Mouse (Mus musculus) intestine, embryonic 14.5 days (tissue): ENCODE data around the gene Fancc. TPM values are rescaled to one million over a fixed set of nuclear protein-coding genes. Genes with fewer than 3 reads are reported as not detected.

Experiments
- ATAC-seq: fragments of 200-750 bp; cut with Nextera tagmentation; replicated peaks from 2 replicates; pipeline ENCODE4 v1.8.0; 2017; ENCODE audit warnings: low read depth, moderate number of reproducible peaks, moderate TSS enrichment, moderate library complexity; ENCODE audit not compliant: low FRiP score, low TSS enrichment
- DNase-seq: peaks from one replicate; pipeline ENCODE4 v3.0.0-alpha.2; 2018; ENCODE audit warnings: low spot score
- H3K27ac ChIP-seq: fragments of 300-500 bp; sonication (generic); 2 replicates; pipeline ENCODE4 v1.5.1; 2014; ENCODE audit warnings: low read depth, mild to moderate bottlenecking, control low read depth
- H3K27me3 ChIP-seq: fragments of 300-500 bp; sonication (generic); replicated peaks from 2 replicates; pipeline ENCODE4 v1.6.1; 2014; ENCODE audit warnings: low read length, control low read depth; ENCODE audit not compliant: control insufficient read depth, insufficient read depth
- H3K36me3 ChIP-seq: fragments of 300-500 bp; sonication (generic); 2 replicates; pipeline ENCODE4 v1.6.1; 2014; ENCODE audit warnings: low read length, control low read depth; ENCODE audit not compliant: control insufficient read depth, insufficient read depth
- H3K4me1 ChIP-seq: fragments of 300-500 bp; sonication (generic); replicated peaks from 2 replicates; pipeline ENCODE4 v1.6.1; 2014; ENCODE audit warnings: low read length, control low read depth, mixed read lengths; ENCODE audit not compliant: control insufficient read depth, insufficient read depth
- H3K4me2 ChIP-seq: fragments of 300-500 bp; sonication (generic); 2 replicates; pipeline ENCODE4 v1.6.1; 2014; ENCODE audit warnings: low read length
- H3K4me3 ChIP-seq: fragments of 300-500 bp; sonication (generic); 2 replicates; pipeline ENCODE4 v1.5.1; 2014; ENCODE audit warnings: low read depth, low read length, control low read depth, mixed read lengths
- H3K9ac ChIP-seq: fragments of 300-500 bp; sonication (generic); 2 replicates; pipeline ENCODE4 v1.6.1; 2014; ENCODE audit warnings: mild to moderate bottlenecking, low read length
- H3K9me3 ChIP-seq: fragments of 300-500 bp; sonication (generic); 2 replicates; pipeline ENCODE4 v1.6.1; 2016; ENCODE audit warnings: low read length, control low read depth; ENCODE audit not compliant: control insufficient read depth
- WGBS: fragments of 180-500 bp; shearing (Covaris S2); extraction: QIAGEN DNeasy Blood & Tissue Kit; methylation state at CpG from one replicate; pipeline ENCODE4 v1.1.7; 2014; 5-methylcytosine and 5-hydroxymethylcytosine counted together
- polyA plus RNA-seq: library from polyadenylated mRNA; unstranded; fragments of >200 nt; fragmentation: Nextera tagmentation; extraction: Ambion mirVana; gene quantifications from 2 replicates; pipeline ENCODE4 v1.2.1, GENCODE M21; 2014

The Fancc gene
- polyA plus RNA-seq, 1 experiment from 2014 or later = 18.3 TPM

DNA sequence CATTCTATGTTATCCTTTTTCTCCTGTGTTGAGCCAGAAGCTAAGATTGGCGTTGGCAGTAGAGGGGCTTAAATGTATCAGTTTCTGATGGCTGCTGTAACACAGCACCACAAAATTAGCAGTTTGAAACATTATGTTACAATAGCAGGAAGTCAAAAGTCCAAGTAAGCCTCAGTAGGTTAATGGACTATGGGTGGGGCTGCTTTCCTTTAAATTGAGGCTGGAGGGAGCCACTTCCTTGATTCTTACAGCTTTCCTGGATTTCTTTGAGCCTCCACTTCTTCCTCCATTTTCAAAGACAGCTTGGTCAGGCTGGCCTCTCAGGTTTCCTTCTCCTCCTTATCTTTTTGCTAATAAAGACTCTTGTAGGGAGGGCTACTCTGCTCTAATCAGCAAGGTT lies 228.3 kb downstream of the Fancc start:
- H3K27me3 ChIP-seq = no peaks in the 10 kb centered on the region
- DNase-seq (no peak), ATAC-seq (no peak)
- WGBS = 92% methylated on average over 1 of the region's 1 CpGs
- H3K4me3 ChIP-seq = no peak overlapping the region
- no peak overlapping the region; the same call in 1 of the 2 replicates for H3K4me2 ChIP-seq
- peaks cover 7% of the 10 kb centered on the region for H3K4me1 ChIP-seq
- H3K9ac ChIP-seq = no peak overlapping the region
- no peaks in the 10 kb centered on the region for H3K36me3 ChIP-seq
- peak overlapping the region; percentile 10 for H3K27ac ChIP-seq
- no peaks in the 10 kb centered on the region for H3K9me3 ChIP-seq

DNA sequence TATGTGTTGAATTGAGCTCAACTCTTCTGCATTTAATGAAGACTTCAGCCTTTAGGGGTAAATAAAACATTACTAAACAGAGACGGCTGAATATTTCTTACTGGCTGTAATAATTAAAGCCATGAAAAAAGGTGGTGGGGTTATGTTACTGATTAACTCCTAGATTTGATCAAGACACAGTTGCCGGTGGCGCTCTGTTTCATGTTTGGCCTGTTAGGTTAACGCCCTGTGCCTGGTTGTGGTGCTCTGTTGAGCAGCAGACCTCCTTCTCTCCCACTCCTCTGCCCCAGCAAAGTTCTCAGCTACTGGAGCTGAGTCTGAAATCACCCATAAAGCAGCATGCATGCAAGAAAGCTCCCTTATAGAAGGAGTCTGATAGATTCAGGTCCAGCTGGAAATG lies 228.7 kb downstream of the Fancc start:
- no peak overlapping the region for H3K9ac ChIP-seq
- H3K4me1 ChIP-seq = peaks cover 7% of the 10 kb centered on the region
- no peaks in the 10 kb centered on the region for H3K9me3 ChIP-seq
- H3K27ac ChIP-seq = peak overlapping the region; percentile 10; the same call in 1 of the 2 replicates
- H3K4me2 ChIP-seq = no peak overlapping the region; the same call in 1 of the 2 replicates
- DNase-seq = no peak
- ATAC-seq = no peak
- no peaks in the 10 kb centered on the region for H3K36me3 ChIP-seq
- H3K27me3 ChIP-seq = no peaks in the 10 kb centered on the region
- H3K4me3 ChIP-seq = no peak overlapping the region
- 67% methylated on average over 4 of the region's 4 CpGs for WGBS

DNA sequence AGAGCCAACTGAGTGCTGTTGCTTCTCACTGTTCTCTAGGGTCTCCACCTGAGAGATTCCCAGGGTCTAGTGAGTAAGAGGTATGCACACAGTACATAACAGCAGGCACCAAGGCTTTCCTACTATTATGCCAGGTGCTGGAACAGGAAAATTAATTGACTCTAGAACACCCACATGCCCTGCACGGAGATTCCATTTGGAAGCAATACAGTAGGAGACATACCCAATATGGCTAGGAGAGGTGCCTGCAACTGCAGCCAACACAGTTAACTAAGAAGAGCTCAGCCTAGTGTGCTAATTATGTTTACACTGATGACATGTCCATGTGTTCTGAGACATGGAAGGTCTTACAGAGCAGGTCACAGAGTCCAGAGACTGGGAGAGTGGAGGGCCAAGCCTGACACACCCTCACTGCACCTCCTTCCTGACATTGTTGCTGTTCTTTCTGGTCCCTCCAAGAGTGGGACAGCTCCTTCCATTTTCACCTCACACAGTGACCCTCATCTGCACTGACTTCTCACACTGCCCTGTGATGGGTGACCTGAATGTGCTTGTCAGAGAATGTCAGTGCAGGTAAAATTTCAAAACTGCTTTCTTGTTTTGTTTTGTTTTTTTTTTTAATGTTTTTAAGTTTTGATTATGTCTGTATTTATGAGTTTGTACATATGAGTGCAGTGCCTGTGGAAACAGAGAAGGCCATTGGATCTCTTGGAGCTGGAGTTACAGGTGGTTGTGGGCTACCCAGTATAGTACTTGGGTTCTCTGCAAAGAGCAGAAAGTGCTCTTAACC lies 234.7 kb downstream of the Fancc start:
- Histone ChIP-seq H3K4me3 (no peak overlapping the region), H3K9me3 (no peaks in the 10 kb centered on the region), H3K4me2 (no peak overlapping the region), H3K27me3 (no peaks in the 10 kb centered on the region), H3K27ac (no peak overlapping the region), H3K9ac (no peak overlapping the region), H3K36me3 (peaks cover 17% of the 10 kb centered on the region), H3K4me1 (peaks cover 31% of the 10 kb centered on the region)
- 82% methylated on average over 1 of the region's 1 CpGs for WGBS
- no peak for ATAC-seq
- DNase-seq = no peak

DNA sequence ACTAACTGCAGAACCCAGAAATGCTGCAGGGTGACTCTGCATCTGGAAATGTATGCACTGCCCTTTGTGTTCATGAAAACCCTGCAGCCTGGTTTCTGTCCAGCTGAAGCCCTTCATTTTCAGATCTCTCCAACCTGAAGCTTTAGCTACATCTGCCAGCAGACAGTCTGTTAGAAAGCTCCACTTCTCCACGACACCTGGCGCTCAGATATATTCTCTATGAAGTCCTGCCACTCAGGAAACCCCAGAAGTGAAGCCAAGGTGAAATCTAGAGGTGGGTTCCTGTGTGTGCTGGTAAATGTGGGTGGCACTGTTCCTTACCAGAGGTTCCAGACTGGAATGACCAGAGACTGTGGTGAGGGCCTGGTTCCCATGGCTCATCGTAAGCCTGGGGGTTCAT lies 235.4 kb downstream of the Fancc start:
- H3K4me1 ChIP-seq = peaks cover 31% of the 10 kb centered on the region
- WGBS = 85% methylated on average over 3 of the region's 3 CpGs
- no peaks in the 10 kb centered on the region for H3K27me3 ChIP-seq
- no peak overlapping the region for H3K4me2 ChIP-seq
- ATAC-seq (no peak), DNase-seq (no peak)
- no peak overlapping the region for H3K4me3 ChIP-seq
- peaks cover 24% of the 10 kb centered on the region for H3K36me3 ChIP-seq
- no peak overlapping the region for H3K9ac ChIP-seq
- no peaks in the 10 kb centered on the region for H3K9me3 ChIP-seq
- H3K27ac ChIP-seq = peak overlapping the region; percentile 54; the same call in 1 of the 2 replicates

DNA sequence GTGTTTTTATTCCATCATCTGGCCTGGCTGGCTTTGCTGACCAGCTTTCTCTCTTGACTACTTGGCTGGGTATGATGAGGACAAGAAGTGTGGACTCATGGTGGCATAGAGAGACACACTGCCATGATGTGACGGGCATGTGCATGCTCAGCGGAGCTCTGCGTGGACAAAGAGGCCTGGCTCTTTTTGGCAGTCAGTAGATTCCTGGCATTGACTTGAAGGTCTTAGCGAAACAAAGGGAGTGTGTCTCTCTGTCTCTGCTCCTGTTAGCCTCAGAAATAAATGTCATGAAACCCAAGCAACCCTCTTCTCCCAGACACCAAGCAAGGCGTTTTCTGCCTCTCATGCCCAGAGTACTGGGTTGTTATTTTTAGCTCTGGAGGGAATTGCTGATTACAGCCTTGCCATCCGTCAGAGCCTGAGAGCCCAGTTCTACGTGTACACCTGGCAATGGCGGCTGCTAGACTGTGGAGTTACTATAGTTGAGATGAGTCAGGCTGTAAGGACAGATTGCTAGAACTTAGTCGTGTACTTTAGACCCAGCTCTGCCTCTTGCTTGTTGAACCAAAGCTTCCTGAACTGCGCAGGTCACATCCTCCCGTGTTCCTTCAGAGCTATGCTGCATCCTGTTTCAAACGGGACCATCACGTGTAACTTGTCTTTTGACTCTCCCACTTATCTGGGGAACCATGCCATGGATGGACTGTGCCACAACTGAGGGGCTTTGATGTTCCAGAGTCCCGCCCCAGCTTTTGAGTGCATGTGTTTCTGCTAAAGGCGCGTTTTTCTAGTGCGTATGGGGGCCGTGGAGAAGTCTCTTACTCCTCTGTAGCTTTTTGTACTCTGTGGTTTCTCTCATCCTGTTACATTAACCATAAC lies 236.1 kb downstream of the Fancc start:
- ATAC-seq = no peak
- H3K4me1 ChIP-seq = peaks cover 32% of the 10 kb centered on the region
- no peak for DNase-seq

DNA sequence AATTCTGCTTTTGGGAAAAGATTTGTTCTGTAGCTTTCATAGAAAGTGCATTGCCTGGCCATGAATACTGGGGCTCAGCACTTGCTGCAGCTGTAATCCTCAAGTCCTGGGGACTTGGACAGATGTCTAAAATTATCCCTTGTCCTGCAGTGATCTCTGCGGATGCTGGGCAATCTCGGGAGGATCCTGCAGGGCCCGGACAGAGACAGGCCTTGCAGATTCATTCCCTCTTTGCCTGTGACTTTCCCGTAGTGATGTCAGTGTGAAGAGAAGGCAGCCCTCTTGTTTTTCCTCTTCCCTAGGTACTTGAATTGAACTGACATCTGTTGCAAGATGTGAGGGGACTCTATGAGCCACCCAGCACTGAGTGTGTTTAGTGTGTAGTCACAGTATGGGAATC lies 236.9 kb downstream of the Fancc start:
- ATAC-seq (no peak), DNase-seq (no peak)
- Histone ChIP-seq H3K27ac (peak overlapping the region; percentile 54; the same call in 1 of the 2 replicates), H3K4me3 (no peak overlapping the region), H3K36me3 (peaks cover 26% of the 10 kb centered on the region), H3K9ac (no peak overlapping the region), H3K4me2 (no peak overlapping the region), H3K27me3 (no peaks in the 10 kb centered on the region), H3K9me3 (no peaks in the 10 kb centered on the region), H3K4me1 (peaks cover 37% of the 10 kb centered on the region)
- 50% methylated on average over 4 of the region's 4 CpGs for WGBS

More for the DNA sequence above, 236.1 kb downstream of the Fancc start:
- no peak overlapping the region for H3K4me3 ChIP-seq
- H3K27ac ChIP-seq = peak overlapping the region; percentile 54; the same call in 1 of the 2 replicates
- H3K9me3 ChIP-seq = no peaks in the 10 kb centered on the region
- H3K4me2 ChIP-seq = no peak overlapping the region
- H3K27me3 ChIP-seq = no peaks in the 10 kb centered on the region
- 62% methylated on average over 18 of the region's 18 CpGs for WGBS
- no peak overlapping the region for H3K9ac ChIP-seq
- peaks cover 25% of the 10 kb centered on the region for H3K36me3 ChIP-seq

DNA sequence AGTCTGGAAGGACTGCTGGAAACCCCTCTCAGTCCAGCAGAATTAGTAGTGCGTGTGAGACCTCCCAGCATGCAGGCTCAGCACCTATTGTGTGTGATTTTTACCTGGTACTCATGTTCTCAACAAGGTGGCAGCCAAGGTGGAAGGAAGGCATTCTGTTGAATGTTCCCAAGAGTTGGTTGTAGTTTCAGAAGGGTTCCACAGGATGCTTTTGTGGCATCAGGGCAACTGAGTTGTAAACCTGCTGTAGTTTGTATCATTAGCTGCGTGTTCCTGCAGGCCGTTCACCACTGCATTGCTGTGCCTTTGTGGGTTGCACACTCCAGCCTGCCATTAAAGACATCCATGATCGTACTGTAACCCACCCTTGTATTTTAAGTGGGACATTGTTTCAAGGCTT lies 238.4 kb downstream of the Fancc start:
- Histone ChIP-seq H3K27me3 (no peaks in the 10 kb centered on the region), H3K4me2 (no peak overlapping the region), H3K9ac (no peak overlapping the region), H3K4me3 (no peak overlapping the region), H3K27ac (no peak overlapping the region), H3K36me3 (peaks cover 30% of the 10 kb centered on the region), H3K9me3 (no peaks in the 10 kb centered on the region), H3K4me1 (peaks cover 35% of the 10 kb centered on the region)
- WGBS = 85% methylated on average over 4 of the region's 4 CpGs
- ATAC-seq (no peak), DNase-seq (no peak)

DNA sequence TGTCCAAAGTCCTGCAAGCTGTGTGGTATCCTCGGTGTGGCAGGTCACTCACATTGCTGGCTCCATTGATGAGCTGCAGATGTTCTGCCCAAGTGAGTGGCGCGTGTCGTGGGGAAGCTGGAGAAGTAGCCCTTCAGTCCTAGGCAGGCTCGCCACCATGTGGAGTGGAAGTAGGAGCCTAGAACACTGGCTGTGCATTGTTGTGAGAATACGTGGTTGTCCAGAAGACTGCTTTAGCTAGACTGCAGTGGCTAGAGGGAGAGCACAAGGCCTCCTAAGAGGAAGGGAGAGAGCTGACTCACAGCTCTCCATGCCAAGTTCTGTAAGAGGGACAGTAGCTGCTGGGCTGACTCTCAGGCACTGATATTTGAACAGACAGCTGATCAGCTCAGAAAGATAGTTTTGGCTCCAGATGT lies 238.9 kb downstream of the Fancc start:
- WGBS = 74% methylated on average over 6 of the region's 6 CpGs
- ATAC-seq = no peak
- peaks cover 30% of the 10 kb centered on the region for H3K36me3 ChIP-seq
- DNase-seq = no peak
- H3K4me1 ChIP-seq = peaks cover 36% of the 10 kb centered on the region
- H3K4me2 ChIP-seq = no peak overlapping the region
- H3K27me3 ChIP-seq = no peaks in the 10 kb centered on the region
- no peak overlapping the region for H3K4me3 ChIP-seq
- no peaks in the 10 kb centered on the region for H3K9me3 ChIP-seq
- H3K27ac ChIP-seq = no peak overlapping the region
- H3K9ac ChIP-seq = no peak overlapping the region
